ENCODE assay signal across 8 mouse cellular contexts in genomic region chr11:95714411-95714810, GRCm38 (mm10). TPM values are rescaled to one million over a fixed set of nuclear protein-coding genes. Genes with fewer than 3 reads are reported as not detected.
DNase-seq lines count a peak whose midpoint lies in the region; ATAC-seq and TF ChIP-seq lines count a peak whose summit lies in the region.

No protein-coding gene starts in this region.

- H3K27me3 ChIP-seq in kidney, embryonic 16.5 days (ENCODE audit: insufficient read depth, low read length), result no peaks in the 10 kb centered on the region
- no peaks in the 10 kb centered on the region for H3K27me3 ChIP-seq in embryonic facial prominence, embryonic 14.5 days (replicated peaks; ENCODE audit: control insufficient read depth, insufficient read depth, low read length)
- no peaks in the 10 kb centered on the region for H3K27me3 ChIP-seq in limb, embryonic 10.5 days (ENCODE audit: low read depth, poor library complexity, severe bottlenecking)
- H3K27me3 ChIP-seq in small intestine, adult 2 months (ENCODE audit: control insufficient read depth, insufficient read depth, low read length), result no peaks in the 10 kb centered on the region

- TF ChIP-seq CTCF in small intestine, adult 2 months (IDR thresholded peaks at IDR 0.05; ENCODE audit: extremely low read depth, insufficient read length, insufficient replicate concordance, low read depth, low read length), result no peak

- DNase-seq in kidney, postnatal 4 days, result no peak
- no peak for DNase-seq in embryonic facial prominence, embryonic 14.5 days (ENCODE audit: low spot score)
- DNase-seq in limb, embryonic 10.5 days (ENCODE audit: low spot score), result no peak
- DNase-seq in gastrocnemius, adult 8-10 months (ENCODE audit: low spot score in 2 of 2), result no peak
- no peak for DNase-seq in urinary bladder, postnatal 10 days (ENCODE audit: low spot score)
- DNase-seq in right cerebral cortex, adult 2 months (ENCODE audit: low spot score in 2 of 2), result no peak

- no peaks in the 10 kb centered on the region for H3K9me3 ChIP-seq in kidney, embryonic 16.5 days (ENCODE audit: low read length)
- H3K9me3 ChIP-seq in embryonic facial prominence, embryonic 14.5 days (ENCODE audit: control insufficient read depth, low read length), result no peaks in the 10 kb centered on the region
- no peaks in the 10 kb centered on the region for H3K9me3 ChIP-seq in limb, embryonic 10.5 days (replicated peaks)

- H3K27ac ChIP-seq in kidney, embryonic 16.5 days (ENCODE audit: low read length), result no peak overlapping the region
- H3K27ac ChIP-seq in embryonic facial prominence, embryonic 14.5 days (replicated peaks; ENCODE audit: low read depth, low read length), result no peak overlapping the region
- peak overlapping the region; percentile 99; the same call in 1 of the 2 replicates for H3K27ac ChIP-seq in limb, embryonic 10.5 days
- 0 out of 2 replicates have a peak overlapping the region, but pooled peaks have one; percentile 9 for H3K27ac ChIP-seq in small intestine, adult 2 months (ENCODE audit: insufficient read depth, low read depth, low read length)

- peak overlapping the region; percentile 97 for H3K9ac ChIP-seq in kidney, embryonic 16.5 days (replicated peaks; ENCODE audit: low read length)
- peak overlapping the region; percentile 100 for H3K9ac ChIP-seq in embryonic facial prominence, embryonic 14.5 days (ENCODE audit: low read depth, low read length)

- peak overlapping the region; percentile 94 for H3K4me3 ChIP-seq in kidney, embryonic 16.5 days (ENCODE audit: low read length)
- H3K4me3 ChIP-seq in embryonic facial prominence, embryonic 14.5 days (ENCODE audit: low read depth, low read length), result peak overlapping the region; percentile 93
- peak overlapping the region; percentile 81 for H3K4me3 ChIP-seq in limb, embryonic 10.5 days
- peak overlapping the region; percentile 95; the same call in 1 of the 2 replicates for H3K4me3 ChIP-seq in small intestine, adult 2 months (ENCODE audit: low read depth, low read length)

- no peak for ATAC-seq in kidney, embryonic 16.5 days (ENCODE audit: low FRiP score, low TSS enrichment)
- ATAC-seq in embryonic facial prominence, embryonic 14.5 days (ENCODE audit: low read depth), result no peak

- H3K4me2 ChIP-seq in kidney, embryonic 16.5 days (replicated peaks; ENCODE audit: low read depth, low read length), result peak overlapping the region; percentile 96
- H3K4me2 ChIP-seq in embryonic facial prominence, embryonic 14.5 days (ENCODE audit: low read depth, low read length), result peak overlapping the region; percentile 84

- no peaks in the 10 kb centered on the region for H3K36me3 ChIP-seq in kidney, embryonic 16.5 days (ENCODE audit: insufficient read depth, low read length)
- no peaks in the 10 kb centered on the region for H3K36me3 ChIP-seq in embryonic facial prominence, embryonic 14.5 days (ENCODE audit: control insufficient read depth, insufficient read depth, low read length)
- H3K36me3 ChIP-seq in limb, embryonic 10.5 days, result no peaks in the 10 kb centered on the region
- no peaks in the 10 kb centered on the region for H3K36me3 ChIP-seq in small intestine, adult 2 months (ENCODE audit: control insufficient read depth, insufficient read depth, low read length)

- no peak for TF ChIP-seq POLR2A in small intestine, adult 2 months (IDR thresholded peaks at IDR 0.05; ENCODE audit: low read depth, low read length)

- H3K4me1 ChIP-seq in kidney, embryonic 16.5 days (ENCODE audit: insufficient read depth, low read length), result peaks cover 29% of the 10 kb centered on the region
- peaks cover 13% of the 10 kb centered on the region for H3K4me1 ChIP-seq in embryonic facial prominence, embryonic 14.5 days (ENCODE audit: control insufficient read depth, insufficient read depth, low read length)
- peaks cover 31% of the 10 kb centered on the region for H3K4me1 ChIP-seq in limb, embryonic 10.5 days
- peaks cover 5% of the 10 kb centered on the region; the same call in 1 of the 2 replicates for H3K4me1 ChIP-seq in small intestine, adult 2 months (ENCODE audit: control insufficient read depth, insufficient read depth, insufficient read length, low read length)

- 36% methylated on average over 7 of the region's 7 CpGs for WGBS in kidney, embryonic 16.5 days
- WGBS in embryonic facial prominence, embryonic 14.5 days, result 23% methylated on average over 7 of the region's 7 CpGs
- WGBS in limb, embryonic 10.5 days, result 55% methylated on average over 7 of the region's 7 CpGs
- 4% methylated on average over 7 of the region's 7 CpGs for WGBS in small intestine, adult 2 months

RNA-seq across cellular contexts. Expression of gene Zfp652, which starts 1.9 kb away (rescaled TPM):
- 22.6 and 24.0 TPM in 2 replicates for polyA plus RNA-seq in kidney, embryonic 16.5 days (2015; fragmentation: Nextera tagmentation; extraction: Ambion mirVana)
- polyA plus RNA-seq in embryonic facial prominence, embryonic 14.5 days (2014; fragmentation: Nextera tagmentation; extraction: Ambion mirVana), result 11.5 and 11.6 TPM in 2 replicates
- 18.0 and 21.5 TPM in 2 replicates for polyA plus RNA-seq in limb, embryonic 10.5 days (2016; fragmentation: Nextera tagmentation; extraction: Ambion mirVana)
- polyA plus RNA-seq in small intestine, adult 2 months (2012; rRNA removed), result 12.4 and 25.1 TPM in 2 replicates
- 100 to 1,000 TPM; 107 to 171 (median 133) TPM for total RNA-seq in gastrocnemius, adult 8-10 months (2022)

RNA-seq across cellular contexts. Expression of gene B130006D01Rik, which starts 9.0 kb away (rescaled TPM):
- polyA plus RNA-seq in kidney, embryonic 16.5 days (2015; fragmentation: Nextera tagmentation; extraction: Ambion mirVana), result 1.1 and 1.8 TPM in 2 replicates
- polyA plus RNA-seq in embryonic facial prominence, embryonic 14.5 days (2014; fragmentation: Nextera tagmentation; extraction: Ambion mirVana), result 1.1 TPM in 2 replicates
- 2.3 TPM in 2 replicates for polyA plus RNA-seq in limb, embryonic 10.5 days (2016; fragmentation: Nextera tagmentation; extraction: Ambion mirVana)
- 0.05 TPM in 1 of 2 replicates, not detected in the other for polyA plus RNA-seq in small intestine, adult 2 months (2012; rRNA removed)
- under 1 TPM; 0.20 to 0.54 (median 0.34) TPM for total RNA-seq in gastrocnemius, adult 8-10 months (2022)

RNA-seq across cellular contexts. Expression of gene Phb, which starts 47.7 kb away (rescaled TPM):
- 258 and 288 TPM in 2 replicates for polyA plus RNA-seq in kidney, embryonic 16.5 days (2015; fragmentation: Nextera tagmentation; extraction: Ambion mirVana)
- polyA plus RNA-seq in embryonic facial prominence, embryonic 14.5 days (2014; fragmentation: Nextera tagmentation; extraction: Ambion mirVana), result 238 and 240 TPM in 2 replicates
- 293 and 361 TPM in 2 replicates for polyA plus RNA-seq in limb, embryonic 10.5 days (2016; fragmentation: Nextera tagmentation; extraction: Ambion mirVana)
- polyA plus RNA-seq in small intestine, adult 2 months (2012; rRNA removed), result 61.3 and 68.9 TPM in 2 replicates
- 100 to 1,000 TPM; 142 to 193 (median 171) TPM for total RNA-seq in gastrocnemius, adult 8-10 months (2022)

Comparison
In these comparisons a context has a peak if more than half of its experiments do, and no peak if none do; other contexts are left out.
1. H3K27ac ChIP-seq: peak in limb, embryonic 10.5 days (single experiment) and small intestine, adult 2 months (single experiment); none in kidney, embryonic 16.5 days (single experiment) and embryonic facial prominence, embryonic 14.5 days (single experiment).
2. Peak in every context shown above with its lines, with median percentiles within 50 percentile points of each other: H3K4me3 ChIP-seq.